Mouse (Mus musculus) hematopoietic multipotent progenitor cell, adult 10-12 weeks (in vitro differentiated cells): ENCODE data around the gene I0C0044D17Rik. TPM values are rescaled to one million over a fixed set of nuclear protein-coding genes. Genes with fewer than 3 reads are reported as not detected.

Source experiments
- polyA plus RNA-seq: library from polyadenylated mRNA; stranded (reverse); fragments of >175 nt; gene quantifications from 2 replicates; pipeline ENCODE4 v1.2.3, GENCODE M21; 2012; ENCODE audit warnings: low replicate concordance

The I0C0044D17Rik gene
- polyA plus RNA-seq, result not detected in 2 replicates

GRCm38 (mm10) chr4:98823740-98824139 is at the start of gene I0C0044D17Rik:
TSS of gene I0C0044D17Rik (minus strand) at chr4:98823840.

DNA sequence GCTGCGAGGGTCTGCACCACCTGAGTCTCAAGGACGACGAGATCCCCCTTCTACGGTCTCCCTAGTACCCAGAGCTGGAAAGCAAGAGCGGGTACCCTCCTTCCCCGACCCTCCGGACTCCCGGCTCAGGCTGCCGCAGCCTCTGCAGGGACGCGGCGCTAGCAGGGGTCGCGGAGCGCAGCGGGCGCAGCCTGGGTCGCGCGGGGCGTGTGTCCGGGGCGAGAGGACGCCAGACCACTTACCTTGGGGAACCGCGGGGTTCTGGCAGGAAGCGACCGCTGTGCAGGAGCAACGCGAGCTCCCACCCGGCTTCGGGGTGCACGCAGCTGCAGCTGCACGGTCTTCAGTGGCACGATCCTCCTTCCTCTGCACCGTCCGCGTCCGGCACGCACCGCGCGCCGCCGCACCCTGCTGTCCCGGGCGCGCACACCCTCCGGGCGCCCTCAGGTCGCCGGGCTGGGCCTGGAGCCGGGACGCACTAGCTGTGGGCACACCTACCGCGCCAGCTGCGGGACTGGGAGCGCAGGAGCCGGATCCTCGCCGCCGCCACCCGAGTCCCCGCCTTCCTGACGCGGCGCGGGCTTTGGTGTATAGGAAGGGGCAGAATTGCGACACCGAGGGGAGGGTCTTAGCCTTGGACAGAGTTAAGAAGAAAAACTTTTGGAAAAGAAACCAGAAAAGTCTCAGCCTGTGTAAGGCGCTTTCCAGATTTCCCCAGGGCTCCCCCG is 6.3 kb downstream of the I0C0044D17Rik start, which contains the start of gene Kank4:
TSS of gene Kank4 (minus strand) at position 354 of the 728 bp plus-strand sequence.

Other genes starting within 250 kb of the I0C0044D17Rik start
- not detected in 2 replicates for gene L1td1, start 97.1 kb downstream of the I0C0044D17Rik start, polyA plus RNA-seq
- not detected in 2 replicates for gene Kank4, start 6.3 kb downstream of the I0C0044D17Rik start, polyA plus RNA-seq
- gene Usp1, start 100.0 kb upstream of the I0C0044D17Rik start, polyA plus RNA-seq, result 145 and 321 TPM in 2 replicates
- gene Angptl3, start 207.1 kb upstream of the I0C0044D17Rik start, polyA plus RNA-seq, result not detected in 2 replicates